Mouse (Mus musculus) E14TG2a.4 (cell line): ENCODE measurements around the gene Stx11.

Experiments used
- CTCF ChIP-seq: conservative IDR thresholded peaks from 2 replicates; pipeline ENCODE4 v1.5.1; 2014; ENCODE audit warnings: low read length
- NANOG ChIP-seq: IDR thresholded peaks from 2 replicates; pipeline ENCODE4 v1.6.1; 2014; ENCODE audit warnings: borderline replicate concordance, low read length, mixed read lengths
- POU5F1 ChIP-seq: IDR thresholded peaks from 2 replicates; pipeline ENCODE4 v1.6.1; 2014; ENCODE audit warnings: low read length, borderline replicate concordance

- no peak for TF ChIP-seq CTCF
- no peak for TF ChIP-seq NANOG
- no peak for TF ChIP-seq POU5F1
Measured at GRCm38 (mm10) chr10:12909179-12909578, 54.9 kb downstream of the Stx11 start.
